ENCODE assay signal across 8 mouse cellular contexts in the genomic region with DNA sequence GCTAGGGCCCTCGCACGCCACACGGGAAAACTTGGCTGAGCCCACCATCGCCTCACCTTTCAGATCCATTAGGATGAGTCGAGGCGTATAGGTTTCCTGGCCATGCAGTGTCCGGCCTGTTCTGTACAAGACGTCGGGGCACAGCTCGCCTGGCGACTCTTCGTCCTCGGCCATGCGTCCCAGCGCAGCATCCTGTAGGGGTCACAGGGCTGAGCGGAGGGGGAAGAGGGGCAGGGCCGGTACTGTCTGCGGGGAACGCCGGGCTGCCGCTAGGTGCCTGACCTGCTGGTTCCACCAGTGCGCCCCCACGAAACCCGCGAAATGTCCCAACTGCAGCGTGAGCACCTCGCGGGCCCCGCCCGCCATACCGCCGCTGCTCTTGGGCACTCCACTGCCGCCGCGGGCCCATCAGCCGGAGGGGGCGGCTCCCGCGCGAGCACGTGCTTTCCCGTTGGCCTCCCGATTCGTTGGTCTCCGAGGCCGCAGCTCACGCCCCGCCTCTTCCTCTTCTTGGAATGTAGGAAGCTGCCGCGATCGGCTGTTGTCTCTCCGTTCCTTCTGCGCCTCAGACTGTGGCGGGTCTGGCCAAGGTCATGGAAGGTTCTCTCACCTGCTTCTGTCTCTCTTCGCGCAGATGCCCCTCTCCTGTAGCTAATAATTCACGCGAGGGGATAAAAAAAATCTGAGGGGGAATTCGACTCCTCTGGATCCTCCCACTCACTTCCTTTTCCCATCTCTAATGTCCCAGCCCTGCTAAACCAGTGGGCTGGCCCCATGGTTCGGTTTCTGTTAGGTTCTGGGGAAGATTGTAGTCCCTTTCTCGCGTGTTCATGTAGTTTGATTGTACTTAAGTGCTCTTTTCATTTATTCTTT. TPM values are rescaled to one million over a fixed set of nuclear protein-coding genes. Genes with fewer than 3 reads are reported as not detected.
DNase-seq lines count a peak whose midpoint lies in the region; ATAC-seq and TF ChIP-seq lines count a peak whose summit lies in the region.

A gene (minus strand): TSS at position 489 of the 873 bp plus-strand sequence.

- no peak for TF ChIP-seq CTCF in Patski (IDR thresholded peaks at IDR 0.05)

- H3K36me3 ChIP-seq in hindbrain, embryonic 14.5 days (replicated peaks; ENCODE audit: control insufficient read depth, insufficient read depth) = peaks cover 38% of the 10 kb centered on the region

- H3K9ac ChIP-seq in hindbrain, embryonic 14.5 days = peak within 1 kb of the TSS; percentile 74

- ATAC-seq in Patski = peak; percentile 94
- ATAC-seq in hindbrain, embryonic 14.5 days (ENCODE audit: low FRiP score) = peak; percentile 96

- H3K4me2 ChIP-seq in hindbrain, embryonic 14.5 days (replicated peaks) = peak within 1 kb of the TSS; percentile 62

- no peaks in the 10 kb centered on the region for H3K27me3 ChIP-seq in Patski
- no peaks in the 10 kb centered on the region for H3K27me3 ChIP-seq in hindbrain, embryonic 14.5 days (ENCODE audit: control insufficient read depth, insufficient read depth, low read length)

- no peaks in the 10 kb centered on the region for H3K9me3 ChIP-seq in hindbrain, embryonic 14.5 days (ENCODE audit: control insufficient read depth, low read length)

- POLR2A ChIA-PET in Patski (lab: Charles Lee) = interaction anchor here (0.8 to 1.5 kb wide), 2 partner anchors 21 to 36 kb away, joined by 3 read pairs; no protein-coding TSS in a partner anchor

- H3K27ac ChIP-seq in hindbrain, embryonic 14.5 days = peak within 1 kb of the TSS; percentile 74

- peak within 1 kb of the TSS; percentile 65 for H3K4me3 ChIP-seq in hindbrain, embryonic 14.5 days (replicated peaks; ENCODE audit: low read length)

- CTCF ChIA-PET in Patski (lab: Charles Lee) = interaction anchor here (1.3 to 2.9 kb wide), 2 partner anchors 8 to 12 kb away, joined by 3 to 9 read pairs; no protein-coding TSS in a partner anchor

- in situ Hi-C loops in Patski (cut with MboI; ENCODE audit: low pct_unique_long_range_greater_than_20kb) = no loop called here

- DNase-seq in Patski (ENCODE audit: low read depth, low spot score) = peak; percentile 54
- peak; percentile 91 to 93 for DNase-seq in cerebellum, postnatal 14 days
- DNase-seq in frontal cortex, postnatal 25 days (ENCODE audit: low spot score in 2 of 2) = peak; percentile 81 to 85
- peak; percentile 88 for DNase-seq in hindbrain, embryonic 14.5 days (ENCODE audit: low spot score)
- DNase-seq in layer of hippocampus, postnatal 36 days = peak; percentile 93
- peak; percentile 97 for DNase-seq in lung, postnatal 36 days
- peak; percentile 95 for DNase-seq in retina, postnatal 1 day
- peak; percentile 81 to 87 for DNase-seq in urinary bladder, adult 18-20 months (ENCODE audit: low spot score in 2 of 2)

- under 1% methylated on average over 60 of the region's 62 CpGs for WGBS in hindbrain, embryonic 14.5 days

- H3K4me1 ChIP-seq in hindbrain, embryonic 14.5 days (replicated peaks; ENCODE audit: control insufficient read depth, insufficient read depth, low read length) = peaks cover 7% of the 10 kb centered on the region

RNA-seq across cellular contexts. Expression of the gene that starts here (rescaled TPM):
- polyA plus RNA-seq in Patski (2021) = 90.3 TPM
- 49.4 and 50.1 TPM in 2 replicates for polyA plus RNA-seq in hindbrain, embryonic 14.5 days (2014; fragmentation: Nextera tagmentation; extraction: Ambion mirVana)
- total RNA-seq in layer of hippocampus, postnatal 36 days (2021) = 10 to 100 TPM; 22.0 to 22.1 TPM

Comparison
In these comparisons a context has a peak if more than half of its experiments do, and no peak if none do; other contexts are left out.
1. Peak in every context shown above with its lines: DNase-seq, ATAC-seq, H3K4me3 ChIP-seq and H3K27ac ChIP-seq.